Mouse (Mus musculus) urinary bladder, postnatal 36 days (tissue): ENCODE results near the gene Gm3468.
"Not testable (repeated sequence)": the region's sequence is repeated elsewhere in the genome, so short reads cannot be mapped to it uniquely, and the experiment has no call there.

Experiments used
- DNase-seq, 2 experiments: peaks; one replicate each; pipeline ENCODE4 v3.0.0; 2022; ENCODE audit warnings: low spot score in 2 of 2, mixed read lengths in 1 of 2

Gm3468 gene

DNA sequence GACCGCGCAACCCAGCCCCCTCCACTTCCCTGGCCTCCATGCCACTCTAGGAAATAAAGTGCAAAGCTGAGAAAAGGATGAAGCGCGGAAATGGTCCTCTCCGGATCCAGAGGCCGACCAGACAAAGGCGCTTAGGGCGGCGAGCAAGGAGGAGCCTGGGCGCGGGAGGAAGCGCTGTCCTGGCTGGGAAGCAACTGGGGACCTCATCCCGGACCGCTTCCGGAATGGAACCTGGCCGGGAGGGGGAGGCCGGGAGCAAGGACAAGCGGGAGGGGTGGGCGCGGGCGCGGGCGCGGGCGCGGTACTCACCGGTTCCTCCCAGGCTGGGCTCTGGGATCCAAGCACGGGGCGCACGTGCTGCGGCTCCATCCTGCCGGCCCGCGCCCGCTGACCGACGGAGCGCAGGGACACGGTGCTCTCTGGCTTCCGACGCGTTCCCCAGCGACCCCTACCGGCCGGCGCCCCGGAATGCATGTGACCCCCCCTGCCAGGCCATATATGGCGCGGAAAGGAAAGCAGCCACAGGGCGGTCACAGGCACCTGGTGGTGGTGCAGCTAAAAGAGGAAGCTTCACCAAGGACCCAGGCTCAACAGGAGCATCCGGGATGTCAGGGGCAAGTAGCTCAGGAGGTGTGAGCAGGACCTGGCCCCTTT is at the start of gene Gm3468:
Gene Gm3468, minus strand, starts transcription at position 394 of the 654 bp plus-strand sequence.
- DNase-seq = peak; percentile 53 to 68

DNA sequence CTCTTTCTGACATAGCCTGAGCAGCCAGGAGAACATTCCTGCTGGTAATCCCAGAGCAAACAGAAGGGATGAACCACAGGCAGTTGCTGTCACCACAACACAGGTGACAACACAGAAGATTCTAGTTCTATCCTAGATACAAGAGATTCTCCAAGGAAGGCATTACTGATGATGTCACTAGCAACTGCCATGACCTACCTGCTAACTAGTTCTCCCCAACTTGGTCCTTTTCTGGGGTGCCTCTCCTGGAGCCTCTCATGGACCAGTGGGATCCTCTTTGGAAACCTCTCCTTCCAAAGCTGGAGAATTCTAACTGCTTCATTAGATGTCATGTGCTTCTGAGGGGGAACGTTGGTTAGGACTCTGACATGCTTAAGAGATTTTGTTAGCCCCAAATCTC is 17.2 kb upstream of the Gm3468 start, which contains the start of gene Gm3476:
Gene Gm3476, minus strand, starts transcription at position 101 of the 400 bp plus-strand sequence.
- not testable (repeated sequence) for DNase-seq

DNA sequence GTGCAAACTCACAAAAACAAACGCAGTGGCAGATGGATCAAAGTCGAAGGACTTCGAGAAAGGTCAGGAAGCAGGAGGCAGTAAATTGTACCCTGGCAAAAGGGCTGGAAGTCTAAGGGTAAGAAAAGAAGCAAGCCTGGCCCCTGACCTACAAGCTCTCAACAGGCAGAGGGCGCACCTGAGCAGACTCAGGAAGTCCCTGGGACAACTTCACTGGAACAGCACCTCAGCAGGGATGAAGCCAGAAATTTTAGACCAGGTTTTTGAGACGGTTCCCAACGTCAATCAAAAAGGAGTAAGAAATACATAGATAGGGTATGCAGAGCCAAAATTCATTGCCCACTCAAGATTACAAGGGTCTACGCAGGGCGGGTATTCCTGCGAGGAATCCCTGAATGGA is 965 bp downstream of the Gm3468 start:
- not testable (repeated sequence) for DNase-seq

DNA sequence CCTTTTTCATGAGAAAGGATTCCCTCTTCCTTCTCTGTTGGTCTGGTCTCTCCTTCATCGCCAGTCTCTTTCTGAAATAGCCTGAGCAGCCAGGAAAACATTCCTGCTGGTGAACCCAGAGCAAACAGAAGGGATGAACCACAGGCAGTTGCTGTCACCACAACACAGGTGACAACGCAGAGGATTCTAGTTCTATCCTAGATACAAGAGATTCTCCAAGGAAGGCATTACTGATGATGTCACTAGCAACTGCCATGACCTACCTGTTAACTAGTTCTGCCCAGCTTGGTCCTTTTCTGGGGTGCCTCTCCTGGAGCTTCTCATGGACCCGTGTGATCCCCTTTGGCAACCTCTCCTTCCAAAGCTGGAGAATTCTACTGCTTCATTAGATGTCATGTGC is 14.6 kb downstream of the Gm3468 start, which contains the start of gene Gm8206:
Gene Gm8206, minus strand, starts transcription at position 101 of the 400 bp plus-strand sequence.
- not testable (repeated sequence) for DNase-seq

DNA sequence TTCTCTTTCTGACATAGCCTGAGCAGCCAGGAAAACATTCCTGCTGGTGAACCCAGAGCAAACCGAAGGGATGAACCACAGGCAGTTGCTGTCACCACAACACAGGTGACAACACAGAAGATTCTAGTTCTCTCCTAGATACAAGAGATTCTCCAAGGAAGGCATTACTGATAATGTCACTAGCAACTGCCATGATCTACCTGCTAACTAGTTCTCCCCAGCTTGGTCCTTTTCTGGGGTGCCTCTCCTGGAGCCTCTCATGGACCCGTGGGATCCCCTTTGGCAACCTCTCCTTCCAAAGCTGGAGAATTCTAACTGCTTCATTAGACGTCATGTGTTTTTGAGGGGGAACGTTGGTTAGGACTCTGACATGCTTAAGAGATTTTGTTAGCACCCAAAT is 50.3 kb downstream of the Gm3468 start, which contains the start of gene Gm6337:
Gene Gm6337, minus strand, starts transcription at position 101 of the 400 bp plus-strand sequence.
- not testable (repeated sequence) for DNase-seq
